Mouse (Mus musculus) liver, embryonic 16.5 days (tissue): ENCODE measurements around the gene Itpr1. TPM values are rescaled to one million over a fixed set of nuclear protein-coding genes. Genes with fewer than 3 reads are reported as not detected.

Experiments
- ATAC-seq: fragments of 200-750 bp; cut with Nextera tagmentation; 2 replicates; pipeline ENCODE4 v1.8.0; 2017; ENCODE audit warnings: low read depth, mild to moderate bottlenecking, moderate number of reproducible peaks, moderate library complexity
- H3K27ac ChIP-seq: fragments of 300-500 bp; sonication (generic); 2 replicates; pipeline ENCODE4 v1.5.1; 2014; ENCODE audit warnings: mild to moderate bottlenecking, low read length
- H3K27me3 ChIP-seq: fragments of 300-500 bp; sonication (generic); 2 replicates; pipeline ENCODE4 v1.6.1; 2014; ENCODE audit warnings: low read depth, low read length, mixed read lengths; ENCODE audit not compliant: control insufficient read depth, insufficient read depth
- H3K36me3 ChIP-seq: fragments of 300-500 bp; sonication (generic); 2 replicates; pipeline ENCODE4 v1.6.1; 2014; ENCODE audit warnings: mild to moderate bottlenecking; ENCODE audit not compliant: control insufficient read depth, insufficient read depth
- H3K4me1 ChIP-seq: fragments of 300-500 bp; sonication (generic); 2 replicates; pipeline ENCODE4 v1.6.1; 2014; ENCODE audit warnings: low read depth, low read length, mixed read lengths; ENCODE audit not compliant: control insufficient read depth
- H3K4me2 ChIP-seq: fragments of 300-500 bp; sonication (generic); 2 replicates; pipeline ENCODE4 v1.6.1; 2014; ENCODE audit warnings: low read depth, low read length, mixed read lengths
- H3K4me3 ChIP-seq: fragments of 300-500 bp; sonication (generic); 2 replicates; pipeline ENCODE4 v1.5.1; 2014; ENCODE audit warnings: low read depth, mild to moderate bottlenecking, low read length
- H3K9ac ChIP-seq: fragments of 300-500 bp; sonication (generic); 2 replicates; pipeline ENCODE4 v1.6.1; 2014; ENCODE audit warnings: low read depth, low read length
- H3K9me3 ChIP-seq: fragments of 300-500 bp; sonication (generic); replicated peaks from 2 replicates; pipeline ENCODE4 v1.6.1; 2016; ENCODE audit warnings: low read length; ENCODE audit not compliant: control insufficient read depth
- WGBS: fragments of 180-500 bp; shearing (Covaris S2); extraction: QIAGEN DNeasy Blood & Tissue Kit; methylation state at CpG from one replicate; pipeline ENCODE4 v1.1.7; 2014; ENCODE audit not compliant: insufficient replicate concordance; 5-methylcytosine and 5-hydroxymethylcytosine counted together
- polyA plus RNA-seq: library from polyadenylated mRNA; unstranded; fragments of >200 nt; fragmentation: Nextera tagmentation; extraction: Ambion mirVana; gene quantifications from 2 replicates; pipeline ENCODE4 v1.2.1, GENCODE M21; 2015

Itpr1 gene
- 2.2 and 2.9 TPM in 2 replicates for polyA plus RNA-seq

DNA sequence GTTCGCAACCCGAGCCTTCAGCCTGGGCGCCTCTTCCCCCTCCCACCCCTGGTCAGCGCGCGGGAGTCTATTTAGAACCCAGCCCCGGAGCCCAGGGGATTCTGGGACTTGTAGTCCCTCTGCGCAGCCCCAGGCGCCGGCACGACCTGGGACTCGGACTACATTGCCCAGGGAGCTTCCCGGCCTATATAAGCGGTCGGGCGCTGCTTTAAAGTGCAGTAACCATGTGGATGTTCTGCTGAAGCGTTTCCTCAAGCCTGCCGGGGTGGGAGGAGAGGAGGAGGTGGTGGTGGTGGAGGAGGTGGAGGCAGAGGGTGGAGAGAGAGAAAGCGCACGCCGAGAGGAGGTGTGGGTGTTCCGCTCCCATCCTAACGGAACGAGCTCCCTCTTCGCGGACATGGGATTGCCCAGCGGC is at the start of gene Itpr1:
TSS of gene Itpr1 (plus strand) at position 216 of the 415 bp plus-strand sequence.
- H3K4me1 ChIP-seq = peaks cover 15% of the 10 kb centered on the region
- H3K4me3 ChIP-seq = peak within 1 kb of the TSS; percentile 78
- ATAC-seq = peak; percentile 99
- H3K9me3 ChIP-seq = no peaks in the 10 kb centered on the region
- peak within 1 kb of the TSS; percentile 56 for H3K27ac ChIP-seq
- under 1% methylated on average over 27 of the region's 27 CpGs for WGBS
- peak within 1 kb of the TSS; percentile 71 for H3K9ac ChIP-seq
- H3K27me3 ChIP-seq = no peaks in the 10 kb centered on the region
- H3K4me2 ChIP-seq = peak within 1 kb of the TSS; percentile 90
- no peaks in the 10 kb centered on the region for H3K36me3 ChIP-seq

DNA sequence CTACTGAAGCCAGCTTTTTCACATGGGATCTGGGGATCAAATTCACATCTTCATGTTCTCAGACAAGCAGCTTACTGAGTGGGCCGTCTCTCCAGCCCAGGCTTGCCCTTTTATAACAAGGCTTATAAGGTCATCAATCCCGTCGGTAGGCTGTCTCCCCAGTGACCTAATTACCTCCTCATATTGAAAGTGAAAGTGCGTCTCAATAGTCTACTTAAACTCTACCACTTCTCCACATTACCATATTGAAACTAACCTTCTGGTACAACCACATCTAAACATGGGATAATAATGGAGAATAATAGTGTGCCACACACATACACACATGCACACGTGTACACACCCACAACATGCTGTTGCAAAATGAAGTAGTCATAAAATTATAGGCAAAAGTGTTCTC is 48.0 kb upstream of the Itpr1 start:
- ATAC-seq = no peak
- no peaks in the 10 kb centered on the region for H3K9me3 ChIP-seq
- no peak overlapping the region for H3K9ac ChIP-seq
- no peak overlapping the region for H3K4me2 ChIP-seq
- no peak overlapping the region for H3K27ac ChIP-seq
- H3K36me3 ChIP-seq = no peaks in the 10 kb centered on the region
- WGBS = 62% methylated on average over 5 of the region's 5 CpGs
- H3K4me1 ChIP-seq = no peaks in the 10 kb centered on the region
- H3K4me3 ChIP-seq = no peak overlapping the region
- no peaks in the 10 kb centered on the region for H3K27me3 ChIP-seq

GRCm38 (mm10) chr6:108165598-108165997 is 47.3 kb upstream of the Itpr1 start:
- H3K9ac ChIP-seq = no peak overlapping the region
- H3K36me3 ChIP-seq = no peaks in the 10 kb centered on the region
- no peaks in the 10 kb centered on the region for H3K9me3 ChIP-seq
- H3K27me3 ChIP-seq = no peaks in the 10 kb centered on the region
- no peak overlapping the region for H3K4me2 ChIP-seq
- no peaks in the 10 kb centered on the region for H3K4me1 ChIP-seq
- WGBS = 45% methylated on average over 2 of the region's 2 CpGs
- no peak overlapping the region for H3K27ac ChIP-seq
- no peak for ATAC-seq
- no peak overlapping the region for H3K4me3 ChIP-seq

- no peak overlapping the region for H3K4me3 ChIP-seq
- H3K9me3 ChIP-seq = no peaks in the 10 kb centered on the region
- no peak overlapping the region for H3K4me2 ChIP-seq
- no peaks in the 10 kb centered on the region for H3K4me1 ChIP-seq
- H3K27ac ChIP-seq = no peak overlapping the region
- H3K36me3 ChIP-seq = no peaks in the 10 kb centered on the region; the same call in 1 of the 2 replicates
- no peak overlapping the region for H3K9ac ChIP-seq
- ATAC-seq = no peak
- WGBS = 37% methylated on average over 7 of the region's 7 CpGs
- H3K27me3 ChIP-seq = no peaks in the 10 kb centered on the region
These were observed 44.8 kb upstream of the Itpr1 start for GRCm38 (mm10) chr6:108167946-108168680.

DNA sequence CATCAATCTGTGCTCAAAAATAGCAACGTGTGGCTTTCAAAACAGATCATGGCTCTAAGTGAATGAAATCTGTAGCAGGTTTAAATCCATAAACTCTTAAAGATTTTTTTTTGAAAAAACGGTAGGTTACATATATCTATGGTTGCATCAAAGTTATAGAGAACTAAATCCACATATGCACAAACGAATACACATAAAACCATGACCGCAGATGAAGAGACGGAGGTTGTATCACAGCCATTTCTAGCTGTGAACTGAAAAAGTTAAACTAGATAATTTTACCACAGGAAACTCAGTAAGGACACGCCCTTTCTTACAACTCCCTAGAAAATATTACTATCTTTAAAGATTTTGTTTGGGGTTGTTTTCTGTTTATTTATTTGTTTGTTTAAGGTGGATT is 44.2 kb upstream of the Itpr1 start:
- 41% methylated on average over 6 of the region's 6 CpGs for WGBS
- Histone ChIP-seq H3K27ac (no peak overlapping the region), H3K4me3 (no peak overlapping the region), H3K9me3 (no peaks in the 10 kb centered on the region), H3K27me3 (no peaks in the 10 kb centered on the region), H3K4me1 (no peaks in the 10 kb centered on the region), H3K36me3 (no peaks in the 10 kb centered on the region; the same call in 1 of the 2 replicates), H3K4me2 (no peak overlapping the region), H3K9ac (no peak overlapping the region)
- ATAC-seq = no peak

DNA sequence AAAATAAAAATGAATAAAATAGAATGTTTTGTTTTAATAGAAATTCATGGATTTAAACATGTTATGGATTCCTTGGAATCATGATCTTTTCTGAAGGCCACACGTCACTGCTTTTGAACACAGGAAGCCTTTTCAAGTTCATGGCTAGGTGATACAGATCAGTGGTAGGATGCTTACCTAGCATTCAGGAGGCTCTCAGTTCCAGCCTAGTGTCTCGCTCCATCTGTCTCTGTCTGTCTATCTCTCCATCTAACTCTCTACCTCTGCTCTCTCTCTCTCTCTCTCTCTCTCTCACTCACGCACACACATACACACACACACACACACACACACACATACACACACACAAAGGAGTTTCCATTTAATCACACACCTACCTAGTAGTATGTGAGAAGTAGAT is 43.4 kb upstream of the Itpr1 start:
- Histone ChIP-seq H3K4me3 (no peak overlapping the region), H3K27me3 (no peaks in the 10 kb centered on the region), H3K9ac (no peak overlapping the region), H3K4me2 (no peak overlapping the region), H3K4me1 (no peaks in the 10 kb centered on the region), H3K9me3 (no peaks in the 10 kb centered on the region), H3K36me3 (no peaks in the 10 kb centered on the region; the same call in 1 of the 2 replicates), H3K27ac (no peak overlapping the region)
- no peak for ATAC-seq
- WGBS = 81% methylated on average over 3 of the region's 3 CpGs

GRCm38 (mm10) chr6:108172219-108172618 is 40.7 kb upstream of the Itpr1 start:
- H3K27me3 ChIP-seq = no peaks in the 10 kb centered on the region
- no peaks in the 10 kb centered on the region for H3K4me1 ChIP-seq
- no peak for ATAC-seq
- no peaks in the 10 kb centered on the region for H3K9me3 ChIP-seq
- 86% methylated on average over 1 of the region's 1 CpGs for WGBS
- H3K27ac ChIP-seq = no peak overlapping the region
- H3K36me3 ChIP-seq = no peaks in the 10 kb centered on the region; the same call in 1 of the 2 replicates
- no peak overlapping the region for H3K9ac ChIP-seq
- no peak overlapping the region for H3K4me3 ChIP-seq
- H3K4me2 ChIP-seq = no peak overlapping the region

DNA sequence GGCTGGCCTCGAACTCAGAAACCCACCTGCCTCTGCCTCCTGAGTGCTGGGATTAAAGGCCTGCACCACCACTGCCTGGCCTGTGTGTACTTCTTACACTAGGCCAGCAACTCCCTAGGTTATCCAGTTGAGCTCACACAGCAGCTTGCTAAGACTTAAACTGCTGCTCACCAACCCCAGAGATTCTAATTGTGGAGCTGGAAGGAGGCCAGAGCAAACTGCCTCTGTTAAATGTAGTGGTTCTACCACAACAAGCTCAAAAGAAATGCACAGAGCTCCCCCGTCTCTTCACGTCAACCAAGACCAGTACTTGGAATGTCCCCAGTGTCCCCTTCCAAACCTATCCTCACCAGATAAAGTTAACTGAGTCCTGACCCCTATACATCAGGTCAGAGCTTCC is 38.7 kb upstream of the Itpr1 start:
- Histone ChIP-seq H3K9me3 (no peaks in the 10 kb centered on the region), H3K4me3 (no peak overlapping the region), H3K4me2 (no peak overlapping the region), H3K9ac (no peak overlapping the region), H3K27ac (no peak overlapping the region), H3K4me1 (no peaks in the 10 kb centered on the region), H3K36me3 (no peaks in the 10 kb centered on the region; the same call in 1 of the 2 replicates), H3K27me3 (no peaks in the 10 kb centered on the region)
- 86% methylated on average over 3 of the region's 3 CpGs for WGBS
- ATAC-seq = no peak

DNA sequence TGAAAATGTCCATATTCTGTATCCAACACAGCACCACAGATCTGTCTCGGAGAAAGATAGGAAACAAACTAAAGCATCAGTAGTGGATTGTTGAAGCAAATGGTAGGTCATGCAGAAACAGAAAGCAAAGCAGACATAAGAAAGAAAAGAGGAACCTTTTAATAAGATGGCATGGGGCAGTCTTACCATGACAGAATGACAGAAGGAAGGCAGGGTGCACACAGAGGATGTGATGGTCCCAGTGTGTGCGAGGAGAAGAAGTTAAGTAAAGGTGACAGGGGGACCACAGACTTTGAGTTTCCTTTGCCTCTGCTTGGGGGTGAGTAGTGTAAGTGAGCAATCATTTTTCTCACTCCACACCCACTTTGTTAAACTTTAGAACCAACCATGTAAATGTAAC is 33.8 kb upstream of the Itpr1 start:
- H3K4me1 ChIP-seq = no peaks in the 10 kb centered on the region
- H3K36me3 ChIP-seq = no peaks in the 10 kb centered on the region
- H3K27ac ChIP-seq = no peak overlapping the region
- WGBS = 51% methylated on average over 2 of the region's 2 CpGs
- no peaks in the 10 kb centered on the region for H3K27me3 ChIP-seq
- H3K9ac ChIP-seq = no peak overlapping the region
- ATAC-seq = no peak
- no peak overlapping the region for H3K4me3 ChIP-seq
- H3K4me2 ChIP-seq = no peak overlapping the region
- no peaks in the 10 kb centered on the region for H3K9me3 ChIP-seq
